Mouse (Mus musculus) spleen, adult 10 weeks (tissue): ENCODE measurements around the gene Ikzf2. TPM values are rescaled to one million over a fixed set of nuclear protein-coding genes. Genes with fewer than 3 reads are reported as not detected.

Source experiments
- polyA plus RNA-seq: library from polyadenylated mRNA; stranded (reverse); fragments of 350-450 nt; fragmentation: Illumina TruSeq; extraction: RNeasy Lipid Tissue Mini Kit (QIAGEN cat#74804); gene quantifications from one replicate; pipeline ENCODE4 v1.2.3, GENCODE M21; 2015; ENCODE audit warnings: low replicate concordance; ENCODE audit not compliant: insufficient read depth

Ikzf2 gene
- 9.1 TPM for polyA plus RNA-seq

GRCm38 (mm10) chr1:69687076-69687991 is at the start of gene Ikzf2:
Gene Ikzf2, minus strand, starts transcription at chr1:69687245.

Other genes with a start within 250 kb of the Ikzf2 start
- not detected for gene Spag16, start 139.7 kb upstream of the Ikzf2 start, polyA plus RNA-seq